Mouse (Mus musculus): ENCODE measurements around the gene Adamts20. TPM values are rescaled to one million over a fixed set of nuclear protein-coding genes. Genes with fewer than 3 reads are reported as not detected.

Adamts20 gene
- polyA plus RNA-seq, 1 experiment from 2014 or later: 1.1 TPM

DNA sequence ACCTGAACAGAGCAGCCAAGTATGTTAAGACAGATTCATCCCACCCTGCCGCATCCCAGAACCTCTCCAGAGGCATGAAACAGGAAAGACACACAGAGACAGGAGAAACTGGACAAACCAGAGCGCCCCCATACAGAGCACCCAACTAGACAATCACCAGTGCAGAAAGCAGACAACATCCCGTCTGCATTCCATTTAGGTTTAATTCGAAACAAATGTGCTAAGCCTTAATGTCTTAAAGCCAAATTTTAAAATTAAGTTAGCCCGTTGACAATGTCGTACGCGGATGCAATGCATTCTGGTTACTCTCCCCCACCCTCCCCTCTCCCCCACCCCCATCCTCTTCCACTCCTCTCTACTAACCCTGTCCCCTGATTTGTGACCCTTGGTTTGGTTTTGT, 126.2 kb downstream of the Adamts20 start:
- 84% methylated on average over 8 of the region's 8 CpGs for WGBS
- ATAC-seq (ENCODE audit: insufficient number of reproducible peaks, insufficient read depth, low FRiP score, low read depth): no peak
- H3K4me1 ChIP-seq (ENCODE audit: control insufficient read depth in 2 of 2, insufficient read depth in 2 of 2, low read length in 2 of 2): no peaks in the 10 kb centered on the region
- H3K4me2 ChIP-seq (ENCODE audit: low read length): no peak overlapping the region
- no peak overlapping the region for H3K27ac ChIP-seq (replicated peaks in 1 of 2; ENCODE audit: control insufficient read depth in 1 of 2, insufficient read depth in 1 of 2, low read depth in 2 of 2, low read length in 2 of 2)
- no peaks in the 10 kb centered on the region for H3K36me3 ChIP-seq (ENCODE audit: control insufficient read depth, insufficient read depth, low read length)
- H3K9ac ChIP-seq (ENCODE audit: low read length): no peak overlapping the region
- H3K9me3 ChIP-seq (ENCODE audit: control insufficient read depth, low read length): peaks cover under 1% of the 10 kb centered on the region; the same call in 1 of the 2 replicates
- H3K4me3 ChIP-seq (ENCODE audit: control insufficient read depth in 1 of 2, insufficient read depth in 1 of 2, low read depth in 1 of 2, low read length in 2 of 2): no peak overlapping the region
- H3K27me3 ChIP-seq (ENCODE audit: control insufficient read depth, insufficient read depth, low read length): no peaks in the 10 kb centered on the region

DNA sequence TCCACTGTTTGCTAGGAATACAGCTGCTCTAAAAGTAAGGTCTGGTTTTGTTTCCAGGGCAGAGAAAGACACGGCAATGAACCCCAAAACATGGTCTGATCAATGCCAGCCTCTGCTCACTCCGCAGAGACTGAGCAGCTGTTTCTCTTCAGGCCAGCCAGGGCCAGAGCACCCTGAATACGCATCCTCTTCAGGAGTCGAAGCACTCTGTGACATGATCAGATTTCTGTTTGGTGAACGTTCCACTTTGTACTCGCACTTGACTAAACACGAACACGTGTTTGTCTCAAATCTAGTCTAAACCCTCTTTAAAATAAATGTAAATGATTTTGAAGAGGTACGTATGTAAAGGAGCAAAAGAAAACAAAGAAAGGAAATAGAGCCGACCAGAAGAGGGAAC, 130.6 kb downstream of the Adamts20 start:
- no peak overlapping the region for H3K4me3 ChIP-seq (ENCODE audit: control insufficient read depth in 1 of 2, insufficient read depth in 1 of 2, low read depth in 1 of 2, low read length in 2 of 2)
- no peak overlapping the region for H3K9ac ChIP-seq (ENCODE audit: low read length)
- WGBS: 70% methylated on average over 10 of the region's 10 CpGs
- no peaks in the 10 kb centered on the region for H3K4me1 ChIP-seq (ENCODE audit: control insufficient read depth in 2 of 2, insufficient read depth in 2 of 2, low read length in 2 of 2)
- no peak overlapping the region for H3K4me2 ChIP-seq (ENCODE audit: low read length)
- no peaks in the 10 kb centered on the region for H3K9me3 ChIP-seq (ENCODE audit: control insufficient read depth, low read length)
- no peaks in the 10 kb centered on the region for H3K27me3 ChIP-seq (ENCODE audit: control insufficient read depth, insufficient read depth, low read length)
- no peak for ATAC-seq (ENCODE audit: insufficient number of reproducible peaks, insufficient read depth, low FRiP score, low read depth)
- no peaks in the 10 kb centered on the region for H3K36me3 ChIP-seq (ENCODE audit: control insufficient read depth, insufficient read depth, low read length)
- H3K27ac ChIP-seq (replicated peaks in 1 of 2; ENCODE audit: control insufficient read depth in 1 of 2, insufficient read depth in 1 of 2, low read depth in 2 of 2, low read length in 2 of 2): no peak overlapping the region

GRCm38 (mm10) chr15:94326626-94327025, 138.6 kb downstream of the Adamts20 start:
- H3K4me3 ChIP-seq (ENCODE audit: control insufficient read depth in 1 of 2, insufficient read depth in 1 of 2, low read depth in 1 of 2, low read length in 2 of 2): no peak overlapping the region
- no peak overlapping the region for H3K9ac ChIP-seq (ENCODE audit: low read length)
- H3K4me1 ChIP-seq (ENCODE audit: control insufficient read depth in 2 of 2, insufficient read depth in 2 of 2, low read length in 2 of 2): peaks cover 14 to 16% of the 10 kb centered on the region in 2 experiments
- no peak for ATAC-seq (ENCODE audit: insufficient number of reproducible peaks, insufficient read depth, low FRiP score, low read depth)
- no peaks in the 10 kb centered on the region for H3K27me3 ChIP-seq (ENCODE audit: control insufficient read depth, insufficient read depth, low read length)
- peak overlapping the region in 1 of 2 experiments; percentile 63; a peak in 1 of 4 replicates for H3K27ac ChIP-seq (replicated peaks in 1 of 2; ENCODE audit: control insufficient read depth in 1 of 2, insufficient read depth in 1 of 2, low read depth in 2 of 2, low read length in 2 of 2)
- WGBS: 67% methylated on average over 5 of the region's 5 CpGs
- no peaks in the 10 kb centered on the region for H3K9me3 ChIP-seq (ENCODE audit: control insufficient read depth, low read length)
- H3K36me3 ChIP-seq (ENCODE audit: control insufficient read depth, insufficient read depth, low read length): no peaks in the 10 kb centered on the region
- H3K4me2 ChIP-seq (ENCODE audit: low read length): no peak overlapping the region

DNA sequence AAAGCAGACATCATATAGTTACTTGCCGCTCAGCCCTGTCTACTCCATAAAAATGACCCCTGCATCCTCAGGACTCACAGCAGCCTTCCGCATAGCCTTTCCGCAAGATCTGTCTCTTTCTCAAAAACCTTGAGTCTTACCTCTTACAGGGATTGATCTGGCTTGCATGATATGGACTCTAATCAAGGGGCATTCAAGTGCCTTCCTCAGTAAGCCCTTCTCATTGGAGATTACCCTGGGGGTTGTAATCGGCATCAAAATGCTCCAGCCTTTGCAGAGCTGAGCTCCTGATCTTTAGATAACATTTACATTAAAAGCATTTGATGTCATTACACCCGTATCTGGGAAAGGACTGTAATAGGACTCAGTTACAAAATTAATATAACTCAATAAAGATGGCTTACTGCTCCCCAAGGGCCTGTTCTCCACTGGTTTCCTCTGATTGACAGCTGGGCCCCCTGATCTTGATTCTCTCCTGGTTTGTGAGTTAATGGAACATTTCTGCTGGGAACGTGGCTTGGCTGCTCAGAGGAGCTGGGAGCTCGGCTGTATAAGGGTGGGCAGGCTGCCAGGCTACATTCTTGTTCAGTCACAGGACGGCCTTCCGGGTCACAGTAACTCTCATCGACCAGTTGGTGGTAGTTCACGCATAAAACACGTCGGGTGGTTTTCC, 139.6 kb downstream of the Adamts20 start:
- no peaks in the 10 kb centered on the region for H3K36me3 ChIP-seq (ENCODE audit: control insufficient read depth, insufficient read depth, low read length)
- no peaks in the 10 kb centered on the region for H3K9me3 ChIP-seq (ENCODE audit: control insufficient read depth, low read length)
- 30% methylated on average over 13 of the region's 13 CpGs for WGBS
- no peaks in the 10 kb centered on the region for H3K27me3 ChIP-seq (ENCODE audit: control insufficient read depth, insufficient read depth, low read length)
- no peak overlapping the region for H3K4me3 ChIP-seq (ENCODE audit: control insufficient read depth in 1 of 2, insufficient read depth in 1 of 2, low read depth in 1 of 2, low read length in 2 of 2)
- ATAC-seq (ENCODE audit: insufficient number of reproducible peaks, insufficient read depth, low FRiP score, low read depth): peak; percentile 73
- 0 out of 2 replicates have a peak overlapping the region, but pooled peaks have one; percentile 30 for H3K9ac ChIP-seq (ENCODE audit: low read length)
- peak overlapping the region; percentile 1; the same call in 1 of the 2 replicates for H3K4me2 ChIP-seq (ENCODE audit: low read length)
- H3K27ac ChIP-seq (replicated peaks in 1 of 2; ENCODE audit: control insufficient read depth in 1 of 2, insufficient read depth in 1 of 2, low read depth in 2 of 2, low read length in 2 of 2): peak overlapping the region; percentile 14 to 63
- peaks cover 14 to 16% of the 10 kb centered on the region in 2 experiments for H3K4me1 ChIP-seq (ENCODE audit: control insufficient read depth in 2 of 2, insufficient read depth in 2 of 2, low read length in 2 of 2)

DNA sequence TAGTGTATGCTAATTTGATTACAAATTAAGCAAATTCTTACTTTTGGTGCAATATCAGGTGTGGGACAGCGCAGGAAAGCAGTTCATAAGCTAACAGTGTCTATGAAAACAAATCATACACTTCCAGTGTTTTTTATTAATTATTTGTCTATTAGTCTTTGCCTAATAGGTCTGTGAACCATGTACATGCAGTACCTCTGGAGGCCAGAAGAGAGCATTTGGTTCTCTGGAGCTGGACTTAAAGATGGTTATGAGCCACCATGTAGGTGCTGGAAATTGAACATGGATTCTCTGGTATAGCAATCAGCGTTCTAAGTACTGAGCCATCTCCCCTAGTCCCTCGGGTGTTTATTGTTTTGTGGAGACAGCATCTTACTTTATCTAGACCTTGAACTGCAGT, 149.0 kb downstream of the Adamts20 start:
- Histone ChIP-seq H3K27me3 (ENCODE audit: control insufficient read depth, insufficient read depth, low read length) (no peaks in the 10 kb centered on the region), H3K9ac (ENCODE audit: low read length) (no peak overlapping the region), H3K4me2 (ENCODE audit: low read length) (no peak overlapping the region), H3K9me3 (ENCODE audit: control insufficient read depth, low read length) (no peaks in the 10 kb centered on the region), H3K4me3 (ENCODE audit: control insufficient read depth in 1 of 2, insufficient read depth in 1 of 2, low read depth in 1 of 2, low read length in 2 of 2) (no peak overlapping the region), H3K36me3 (ENCODE audit: control insufficient read depth, insufficient read depth, low read length) (no peaks in the 10 kb centered on the region), H3K27ac (replicated peaks in 1 of 2; ENCODE audit: control insufficient read depth in 1 of 2, insufficient read depth in 1 of 2, low read depth in 2 of 2, low read length in 2 of 2) (no peak overlapping the region), H3K4me1 (ENCODE audit: control insufficient read depth in 2 of 2, insufficient read depth in 2 of 2, low read length in 2 of 2) (no peaks in the 10 kb centered on the region)
- WGBS: 85% methylated on average over 3 of the region's 3 CpGs
- ATAC-seq (ENCODE audit: insufficient number of reproducible peaks, insufficient read depth, low FRiP score, low read depth): no peak

- no peak overlapping the region for H3K4me2 ChIP-seq (ENCODE audit: low read length)
- WGBS: 63% methylated on average over 7 of the region's 7 CpGs
- no peak overlapping the region for H3K4me3 ChIP-seq (ENCODE audit: control insufficient read depth in 1 of 2, insufficient read depth in 1 of 2, low read depth in 1 of 2, low read length in 2 of 2)
- H3K9ac ChIP-seq (ENCODE audit: low read length): no peak overlapping the region
- no peaks in the 10 kb centered on the region for H3K9me3 ChIP-seq (ENCODE audit: control insufficient read depth, low read length)
- H3K27me3 ChIP-seq (ENCODE audit: control insufficient read depth, insufficient read depth, low read length): no peaks in the 10 kb centered on the region
- no peak overlapping the region for H3K27ac ChIP-seq (replicated peaks in 1 of 2; ENCODE audit: control insufficient read depth in 1 of 2, insufficient read depth in 1 of 2, low read depth in 2 of 2, low read length in 2 of 2)
- no peak for ATAC-seq (ENCODE audit: insufficient number of reproducible peaks, insufficient read depth, low FRiP score, low read depth)
- no peaks in the 10 kb centered on the region; a peak in 1 of 4 replicates for H3K4me1 ChIP-seq (ENCODE audit: control insufficient read depth in 2 of 2, insufficient read depth in 2 of 2, low read length in 2 of 2)
- no peaks in the 10 kb centered on the region for H3K36me3 ChIP-seq (ENCODE audit: control insufficient read depth, insufficient read depth, low read length)
Measured at GRCm38 (mm10) chr15:94309689-94310088, 155.5 kb downstream of the Adamts20 start.

DNA sequence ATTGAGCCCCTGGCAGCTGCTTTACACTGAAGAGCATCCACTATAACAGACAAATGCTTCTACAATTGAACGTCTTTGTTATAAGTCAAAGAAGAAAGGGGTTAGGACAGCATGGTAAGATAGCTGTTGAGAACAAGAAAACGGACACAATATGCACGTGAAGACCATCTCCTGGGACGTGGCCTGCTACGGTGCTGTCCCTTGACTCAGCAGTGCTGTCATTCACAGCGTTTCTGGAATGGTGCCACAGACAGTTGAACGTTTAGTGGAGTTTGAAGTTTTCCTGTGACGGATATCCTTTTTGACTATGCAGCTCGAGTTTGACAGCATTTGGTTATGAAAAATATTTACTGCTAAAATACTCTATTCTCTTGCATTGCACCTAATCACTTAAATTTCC, 157.3 kb downstream of the Adamts20 start:
- 57% methylated on average over 9 of the region's 9 CpGs for WGBS
- no peak for ATAC-seq (ENCODE audit: insufficient number of reproducible peaks, insufficient read depth, low FRiP score, low read depth)

GRCm38 (mm10) chr15:94303151-94303550, 162.1 kb downstream of the Adamts20 start:
- no peaks in the 10 kb centered on the region for H3K4me1 ChIP-seq (ENCODE audit: control insufficient read depth in 2 of 2, insufficient read depth in 2 of 2, low read length in 2 of 2)
- no peak overlapping the region for H3K4me2 ChIP-seq (ENCODE audit: low read length)
- no peaks in the 10 kb centered on the region for H3K27me3 ChIP-seq (ENCODE audit: control insufficient read depth, insufficient read depth, low read length)
- 85% methylated on average over 3 of the region's 3 CpGs for WGBS
- no peak overlapping the region for H3K4me3 ChIP-seq (ENCODE audit: control insufficient read depth in 1 of 2, insufficient read depth in 1 of 2, low read depth in 1 of 2, low read length in 2 of 2)
- no peak overlapping the region for H3K9ac ChIP-seq (ENCODE audit: low read length)
- H3K36me3 ChIP-seq (ENCODE audit: control insufficient read depth, insufficient read depth, low read length): no peaks in the 10 kb centered on the region
- H3K27ac ChIP-seq (replicated peaks in 1 of 2; ENCODE audit: control insufficient read depth in 1 of 2, insufficient read depth in 1 of 2, low read depth in 2 of 2, low read length in 2 of 2): no peak overlapping the region
- no peak for ATAC-seq (ENCODE audit: insufficient number of reproducible peaks, insufficient read depth, low FRiP score, low read depth)
- H3K9me3 ChIP-seq (ENCODE audit: control insufficient read depth, low read length): no peaks in the 10 kb centered on the region

More for the DNA sequence above, 157.3 kb downstream of the Adamts20 start:
- Histone ChIP-seq H3K9ac (ENCODE audit: low read length) (no peak overlapping the region), H3K9me3 (ENCODE audit: control insufficient read depth, low read length) (no peaks in the 10 kb centered on the region), H3K4me2 (ENCODE audit: low read length) (no peak overlapping the region), H3K4me3 (ENCODE audit: control insufficient read depth in 1 of 2, insufficient read depth in 1 of 2, low read depth in 1 of 2, low read length in 2 of 2) (no peak overlapping the region), H3K36me3 (ENCODE audit: control insufficient read depth, insufficient read depth, low read length) (no peaks in the 10 kb centered on the region), H3K27me3 (ENCODE audit: control insufficient read depth, insufficient read depth, low read length) (no peaks in the 10 kb centered on the region), H3K4me1 (ENCODE audit: control insufficient read depth in 2 of 2, insufficient read depth in 2 of 2, low read length in 2 of 2) (no peaks in the 10 kb centered on the region; a peak in 1 of 4 replicates), H3K27ac (replicated peaks in 1 of 2; ENCODE audit: control insufficient read depth in 1 of 2, insufficient read depth in 1 of 2, low read depth in 2 of 2, low read length in 2 of 2) (no peak overlapping the region)

Data from heart, embryonic 14.5 days (tissue).